Mouse (Mus musculus): ENCODE measurements around the gene Mrpl19. TPM values are rescaled to one million over a fixed set of nuclear protein-coding genes. Genes with fewer than 3 reads are reported as not detected.

The Mrpl19 gene
- total RNA-seq (2015) (9.0 and 9.2 TPM in 2 replicates), total RNA-seq (2017) (5.0 and 9.0 TPM in 2 replicates)

- peak; percentile 98 for ATAC-seq (ENCODE audit: poor library complexity, severe bottlenecking)
These were observed at the start of gene Mrpl19 for GRCm38 (mm10) chr6:81965296-81966067. Mrpl19 (minus strand) TSS chr6:81965958.

DNA sequence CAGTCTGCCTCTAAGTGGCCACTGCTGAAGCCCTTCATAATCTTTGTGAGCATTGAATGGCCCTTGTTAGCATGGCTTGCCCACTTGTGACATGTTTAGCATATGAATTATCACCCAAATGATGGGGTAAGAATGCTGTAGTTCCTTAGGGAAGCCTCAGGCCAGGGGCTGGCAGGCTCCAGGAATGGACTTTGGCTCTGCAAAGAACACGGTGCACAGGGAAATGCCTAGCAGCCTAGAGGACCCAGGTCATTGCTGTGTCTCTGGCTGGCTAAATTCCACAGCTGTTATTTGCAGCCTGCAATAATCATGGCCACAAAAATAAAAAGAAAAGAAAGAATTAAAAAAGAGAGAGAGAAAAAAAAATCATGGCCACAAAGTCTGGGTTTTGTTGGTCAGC is 46.6 kb upstream of the Mrpl19 start:
- ATAC-seq (ENCODE audit: poor library complexity, severe bottlenecking), result no peak

DNA sequence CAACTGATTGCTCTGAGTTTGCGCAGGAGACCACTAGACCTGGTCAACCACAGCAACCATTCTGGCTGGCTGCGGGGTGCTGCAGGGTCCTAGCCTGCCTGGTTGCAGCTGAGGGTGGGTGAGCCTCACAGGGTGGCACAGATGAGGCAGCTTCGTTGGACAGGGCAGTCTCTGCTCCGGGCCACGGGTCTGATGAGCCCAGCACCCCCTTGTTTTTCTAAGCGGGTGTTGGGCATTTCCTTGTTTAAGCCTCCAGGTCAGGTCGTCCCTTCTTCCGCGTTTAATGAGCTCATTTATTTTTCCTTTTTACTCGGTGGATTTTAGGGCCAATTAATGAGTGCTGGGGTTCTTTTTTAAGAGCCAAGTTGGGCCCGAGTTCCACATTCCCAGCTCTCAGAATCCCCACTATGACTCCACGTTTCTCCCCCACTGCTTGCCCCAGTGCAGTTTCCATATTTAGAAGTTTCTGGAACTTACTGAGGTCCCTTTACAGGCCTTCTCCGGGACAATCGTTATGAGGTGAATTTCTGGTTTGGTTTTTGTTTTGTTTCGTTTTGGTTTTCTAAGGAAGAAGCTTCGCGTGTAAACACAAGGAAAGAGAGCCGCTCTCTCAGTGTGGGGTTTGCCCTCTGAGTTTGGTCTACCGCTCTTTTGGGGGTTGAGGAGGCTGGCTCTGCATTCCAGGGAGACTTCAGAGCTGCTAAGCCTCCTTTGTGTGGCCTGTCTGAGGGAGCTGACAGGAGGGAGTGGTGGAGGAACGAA is 24.5 kb upstream of the Mrpl19 start:
- no peak for ATAC-seq (ENCODE audit: poor library complexity, severe bottlenecking)

- no peak for ATAC-seq (ENCODE audit: poor library complexity, severe bottlenecking)
These were observed 22.6 kb upstream of the Mrpl19 start for GRCm38 (mm10) chr6:81988341-81988740.

- ATAC-seq (ENCODE audit: poor library complexity, severe bottlenecking), result peak; percentile 27
These were observed 21.8 kb upstream of the Mrpl19 start for GRCm38 (mm10) chr6:81987580-81987979.

DNA sequence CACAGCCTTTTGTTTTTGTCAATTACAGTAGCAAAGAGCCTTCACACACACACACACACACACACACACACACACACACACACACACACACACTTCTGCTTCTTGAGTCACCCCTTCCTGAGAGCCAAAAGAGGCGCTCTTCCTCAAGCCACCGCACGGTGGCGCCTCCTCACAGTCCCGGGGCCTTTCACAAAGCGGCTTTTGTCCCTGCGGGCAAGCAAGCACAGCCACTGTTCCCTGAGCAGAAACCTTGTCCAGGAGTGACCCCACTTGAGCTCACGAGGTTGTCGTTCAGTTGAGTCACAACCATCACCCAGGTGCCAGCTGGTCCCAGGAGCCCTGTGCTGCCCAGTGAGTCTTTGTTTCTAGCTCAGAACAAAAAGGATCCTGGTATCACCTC is 21.3 kb upstream of the Mrpl19 start:
- ATAC-seq (ENCODE audit: poor library complexity, severe bottlenecking), result peak; percentile 98

DNA sequence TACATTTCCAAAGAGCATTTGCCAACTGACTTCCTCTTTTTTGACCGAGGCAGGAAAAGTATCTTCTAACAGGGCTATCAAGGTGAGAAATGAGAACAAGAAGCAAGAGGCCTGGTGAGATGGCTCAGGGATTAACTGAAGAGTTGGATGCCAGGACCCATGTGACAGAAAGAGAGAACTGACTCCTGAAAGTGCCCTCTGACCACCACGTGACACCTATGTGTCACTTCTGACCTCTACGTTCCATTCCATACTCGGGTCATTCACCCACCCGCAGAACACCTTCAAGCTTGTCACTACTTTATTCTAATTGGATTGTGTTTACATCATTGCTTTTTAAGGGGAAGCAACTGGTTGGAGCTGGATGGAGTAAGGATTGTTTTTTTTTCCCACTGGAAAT is 20.8 kb upstream of the Mrpl19 start:
- peak; percentile 43; the same call in 1 of the 2 replicates for ATAC-seq (ENCODE audit: poor library complexity, severe bottlenecking)

GRCm38 (mm10) chr6:81986171-81986570 is 20.4 kb upstream of the Mrpl19 start:
- no peak for ATAC-seq (ENCODE audit: poor library complexity, severe bottlenecking)

GRCm38 (mm10) chr6:81979286-81979685 is 13.5 kb upstream of the Mrpl19 start:
- ATAC-seq (ENCODE audit: poor library complexity, severe bottlenecking), result no peak

- ATAC-seq (ENCODE audit: poor library complexity, severe bottlenecking), result peak; percentile 94
These were observed 10.3 kb upstream of the Mrpl19 start for GRCm38 (mm10) chr6:81975971-81976621.

DNA sequence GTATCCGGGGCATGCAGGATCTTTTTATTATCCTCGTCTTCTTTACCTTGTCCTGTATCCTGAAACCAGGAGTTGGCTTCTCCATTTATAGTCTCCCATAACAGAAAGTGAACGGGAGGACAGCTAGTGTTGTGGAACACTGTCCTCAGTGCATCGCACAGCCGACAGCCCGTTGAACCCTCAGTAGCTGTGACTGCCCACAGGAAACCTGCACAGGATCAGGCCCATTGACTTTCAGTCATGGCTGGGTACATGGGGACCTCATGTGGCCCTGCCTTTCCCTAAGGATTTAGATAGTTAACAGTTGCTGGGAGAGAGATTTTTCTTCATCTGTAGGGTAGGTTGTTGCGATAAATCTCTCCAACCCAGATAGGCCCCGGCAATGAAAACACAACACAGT is 6.8 kb upstream of the Mrpl19 start:
- no peak for ATAC-seq (ENCODE audit: poor library complexity, severe bottlenecking)

GRCm38 (mm10) chr6:81971196-81971595 is 5.4 kb upstream of the Mrpl19 start:
- no peak for ATAC-seq (ENCODE audit: poor library complexity, severe bottlenecking)

DNA sequence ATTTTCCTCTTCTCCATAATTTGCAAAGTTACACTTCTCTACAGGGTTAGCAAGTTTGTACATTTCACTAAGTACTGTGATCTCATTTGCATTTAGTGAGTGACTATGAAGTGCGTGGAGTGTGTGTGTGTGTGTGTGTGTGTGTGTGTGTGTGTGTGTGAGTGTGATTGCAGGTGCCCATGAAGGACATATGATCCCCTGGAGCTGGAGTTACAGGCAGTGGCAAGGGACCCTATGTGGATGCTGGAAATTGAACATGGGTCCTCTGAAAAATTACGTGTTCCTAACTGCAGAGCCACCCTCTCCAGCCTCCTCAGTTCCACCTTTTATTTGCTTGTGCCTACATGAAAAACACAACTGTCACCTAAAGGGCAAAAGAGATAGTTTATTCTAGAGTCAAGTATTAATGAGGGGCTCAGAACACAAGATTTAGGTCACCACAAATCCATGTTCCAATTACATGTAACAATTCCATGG is 348 bp upstream of the Mrpl19 start:
- no peak; the same call in 1 of the 2 replicates for ATAC-seq (ENCODE audit: poor library complexity, severe bottlenecking)

DNA sequence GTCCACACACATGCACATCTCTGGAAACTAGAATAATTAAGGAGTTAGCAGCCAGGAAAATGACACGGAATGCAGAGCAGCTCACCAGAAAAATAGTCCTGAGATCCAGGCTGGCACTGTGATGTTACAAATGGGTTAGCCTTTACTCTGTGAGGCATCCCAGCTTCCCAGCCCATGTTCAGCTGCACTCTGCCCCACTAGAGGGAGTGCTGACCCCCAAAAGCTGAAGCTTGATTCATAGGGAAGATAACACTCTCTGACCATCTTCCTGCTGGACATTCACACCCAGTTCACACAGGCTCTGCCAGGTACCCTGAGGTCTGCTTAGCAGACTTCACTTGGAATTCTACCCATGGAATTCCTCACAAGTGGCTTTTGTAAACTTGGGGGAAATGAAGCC is 5.5 kb downstream of the Mrpl19 start:
- no peak for ATAC-seq (ENCODE audit: poor library complexity, severe bottlenecking)

GRCm38 (mm10) chr6:81959866-81960265 is 5.9 kb downstream of the Mrpl19 start:
- ATAC-seq (ENCODE audit: poor library complexity, severe bottlenecking), result no peak

DNA sequence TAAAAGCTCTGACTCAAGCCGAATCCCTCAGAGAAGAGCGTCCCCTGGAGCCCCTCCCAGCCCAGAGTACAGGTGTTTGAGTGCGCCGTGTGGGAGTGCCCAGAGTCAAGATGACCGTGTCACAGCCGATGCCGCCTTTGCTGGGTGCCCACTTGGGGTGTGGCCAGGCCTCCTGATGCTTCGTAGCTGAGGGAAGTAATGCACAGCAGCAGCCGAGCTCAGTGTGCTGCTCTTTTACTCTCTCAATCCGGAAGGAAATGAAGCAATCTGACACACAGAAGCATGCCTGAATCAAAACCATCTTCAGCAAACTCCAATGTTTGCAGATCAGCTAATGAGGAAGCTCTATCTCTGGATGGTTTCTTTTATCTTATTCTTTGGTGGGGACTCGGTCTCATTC is 7.8 kb downstream of the Mrpl19 start:
- ATAC-seq (ENCODE audit: poor library complexity, severe bottlenecking), result peak; percentile 88

- ATAC-seq (ENCODE audit: poor library complexity, severe bottlenecking), result no peak
These were observed 9.4 kb downstream of the Mrpl19 start for GRCm38 (mm10) chr6:81956399-81956798.

GRCm38 (mm10) chr6:81955133-81955532 is 10.6 kb downstream of the Mrpl19 start:
- ATAC-seq (ENCODE audit: poor library complexity, severe bottlenecking), result no peak

- ATAC-seq (ENCODE audit: poor library complexity, severe bottlenecking), result no peak
These were observed 18.9 kb downstream of the Mrpl19 start for GRCm38 (mm10) chr6:81946906-81947305.

- ATAC-seq (ENCODE audit: poor library complexity, severe bottlenecking), result no peak
These were observed 21.3 kb downstream of the Mrpl19 start for GRCm38 (mm10) chr6:81944432-81944831.

DNA sequence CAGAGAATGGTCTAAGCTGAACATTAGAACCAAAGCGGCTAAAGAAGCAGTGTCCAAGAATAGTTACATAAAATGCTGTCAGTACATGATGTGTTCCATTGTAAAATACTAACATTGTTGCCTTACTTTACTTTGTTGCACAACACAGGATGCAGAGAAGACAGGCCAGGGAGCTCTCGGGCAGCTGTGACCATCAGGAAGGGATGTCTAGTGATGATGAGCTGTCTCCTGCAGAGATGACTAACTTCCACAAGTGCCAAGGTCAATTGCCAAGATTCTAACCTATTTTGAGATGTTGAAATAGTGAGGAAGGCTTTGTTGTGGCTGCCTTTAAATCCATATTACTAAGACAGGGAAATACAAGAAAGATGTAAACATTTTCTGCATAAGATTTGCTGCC is 22.5 kb downstream of the Mrpl19 start:
- no peak for ATAC-seq (ENCODE audit: poor library complexity, severe bottlenecking)
